Mouse (Mus musculus) stomach, embryonic 16.5 days (tissue): ENCODE measurements around the gene Naxd. TPM values are rescaled to one million over a fixed set of nuclear protein-coding genes. Genes with fewer than 3 reads are reported as not detected.
A peak's percentile ranks its signal among the peaks of the same experiment; 100 is the strongest.
"Not testable (repeated sequence)": the region's sequence is repeated elsewhere in the genome, so short reads cannot be mapped to it uniquely, and the experiment has no call there.

Source experiments
- ATAC-seq: fragments of 200-750 bp; cut with Nextera tagmentation; 2 replicates; pipeline ENCODE4 v1.8.0; 2017; ENCODE audit warnings: moderate number of reproducible peaks, moderate TSS enrichment; ENCODE audit not compliant: insufficient read depth, low FRiP score
- H3K27ac ChIP-seq: fragments of 300-500 bp; sonication (generic); 2 replicates; pipeline ENCODE4 v1.5.1; 2014; ENCODE audit warnings: low read length
- H3K27me3 ChIP-seq: fragments of 300-500 bp; sonication (generic); 2 replicates; pipeline ENCODE4 v1.6.1; 2014; ENCODE audit warnings: low read length, control low read depth, mixed read lengths; ENCODE audit not compliant: control insufficient read depth, insufficient read depth
- H3K36me3 ChIP-seq: fragments of 300-500 bp; sonication (generic); 2 replicates; pipeline ENCODE4 v1.6.1; 2014; ENCODE audit warnings: low read length; ENCODE audit not compliant: control insufficient read depth, insufficient read depth
- H3K4me1 ChIP-seq: fragments of 300-500 bp; sonication (generic); 2 replicates; pipeline ENCODE4 v1.6.1; 2014; ENCODE audit warnings: low read length, control low read depth, mixed read lengths; ENCODE audit not compliant: control insufficient read depth, insufficient read depth
- H3K4me2 ChIP-seq: fragments of 300-500 bp; sonication (generic); 2 replicates; pipeline ENCODE4 v1.6.1; 2014; ENCODE audit warnings: low read depth, low read length, mixed read lengths
- H3K4me3 ChIP-seq: fragments of 300-500 bp; sonication (generic); replicated peaks from 2 replicates; pipeline ENCODE4 v1.5.1; 2014; ENCODE audit warnings: mild to moderate bottlenecking, low read length
- H3K9ac ChIP-seq: fragments of 300-500 bp; sonication (generic); 2 replicates; pipeline ENCODE4 v1.6.1; 2014; ENCODE audit warnings: low read length
- H3K9me3 ChIP-seq: fragments of 300-500 bp; sonication (generic); replicated peaks from 2 replicates; pipeline ENCODE4 v1.6.1; 2016; ENCODE audit warnings: low read length, control low read depth; ENCODE audit not compliant: control insufficient read depth
- WGBS: fragments of 180-500 bp; shearing (Covaris S2); extraction: QIAGEN DNeasy Blood & Tissue Kit; methylation state at CpG from one replicate; pipeline ENCODE4 v1.1.7; 2014; 5-methylcytosine and 5-hydroxymethylcytosine counted together
- polyA plus RNA-seq: library from polyadenylated mRNA; unstranded; fragments of >200 nt; fragmentation: Nextera tagmentation; extraction: Ambion mirVana; gene quantifications from 2 replicates; pipeline ENCODE4 v1.2.1, GENCODE M21; 2015

Naxd gene
- polyA plus RNA-seq, 1 experiment from 2014 or later: 110 TPM

DNA sequence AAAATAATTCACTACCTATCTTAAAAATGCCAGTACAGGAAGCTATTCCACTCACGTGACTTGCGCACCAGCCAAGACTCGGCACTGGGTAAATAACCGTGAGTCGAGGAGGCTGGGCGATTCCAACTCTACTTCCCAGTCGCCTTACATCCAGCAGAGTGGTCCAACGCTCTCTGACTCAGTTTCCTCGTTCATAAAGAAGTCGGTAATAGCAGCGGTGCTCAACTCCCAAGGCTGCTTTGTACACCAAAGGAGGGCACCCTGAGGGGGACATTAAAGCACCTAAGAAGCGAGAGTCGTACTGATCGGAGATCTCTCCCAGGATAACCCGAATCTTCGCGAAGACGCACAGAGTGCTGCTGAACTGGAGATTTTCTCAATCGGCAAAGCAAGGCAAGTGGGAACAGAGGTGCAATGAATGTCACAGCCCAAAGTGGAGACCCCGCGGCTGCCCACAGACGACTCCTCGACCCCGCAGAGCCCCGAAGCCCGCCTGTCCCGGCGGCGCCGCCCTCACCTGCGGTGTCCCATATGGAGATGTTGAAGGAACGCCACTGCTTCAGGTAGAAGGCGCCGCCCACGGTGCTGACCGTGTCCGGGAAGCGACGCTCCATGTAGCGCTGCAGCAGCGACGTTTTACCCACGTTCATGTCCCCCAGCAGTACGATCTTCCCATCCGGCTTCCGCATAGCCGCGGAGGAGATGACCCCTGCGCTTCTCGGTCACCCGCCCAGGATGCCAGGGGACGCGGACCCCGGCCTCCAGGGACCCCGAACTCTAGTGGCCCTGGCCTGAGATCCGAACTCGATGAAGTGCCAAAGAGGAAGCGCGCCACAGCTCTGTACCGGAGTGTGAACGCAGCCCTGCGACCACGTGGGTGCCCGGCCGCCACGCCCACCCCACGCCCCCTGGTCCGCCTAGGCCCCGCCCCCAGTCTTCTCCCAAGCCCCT is 19.2 kb upstream of the Naxd start, which contains the start of gene Rab20:
Gene Rab20, minus strand, starts transcription at position 900 of the 951 bp plus-strand sequence.
- H3K4me3 ChIP-seq: peak within 1 kb of the TSS; percentile 68
- H3K36me3 ChIP-seq: no peaks in the 10 kb centered on the region
- H3K9me3 ChIP-seq: no peaks in the 10 kb centered on the region
- peak within 1 kb of the TSS; percentile 74 for H3K9ac ChIP-seq
- H3K4me2 ChIP-seq: peak within 1 kb of the TSS; percentile 100
- ATAC-seq: peak; percentile 71
- peaks cover 11% of the 10 kb centered on the region for H3K27me3 ChIP-seq
- WGBS: under 1% methylated on average over 69 of the region's 69 CpGs
- H3K27ac ChIP-seq: peak within 1 kb of the TSS; percentile 10; the same call in 1 of the 2 replicates
- peaks cover 29% of the 10 kb centered on the region for H3K4me1 ChIP-seq

DNA sequence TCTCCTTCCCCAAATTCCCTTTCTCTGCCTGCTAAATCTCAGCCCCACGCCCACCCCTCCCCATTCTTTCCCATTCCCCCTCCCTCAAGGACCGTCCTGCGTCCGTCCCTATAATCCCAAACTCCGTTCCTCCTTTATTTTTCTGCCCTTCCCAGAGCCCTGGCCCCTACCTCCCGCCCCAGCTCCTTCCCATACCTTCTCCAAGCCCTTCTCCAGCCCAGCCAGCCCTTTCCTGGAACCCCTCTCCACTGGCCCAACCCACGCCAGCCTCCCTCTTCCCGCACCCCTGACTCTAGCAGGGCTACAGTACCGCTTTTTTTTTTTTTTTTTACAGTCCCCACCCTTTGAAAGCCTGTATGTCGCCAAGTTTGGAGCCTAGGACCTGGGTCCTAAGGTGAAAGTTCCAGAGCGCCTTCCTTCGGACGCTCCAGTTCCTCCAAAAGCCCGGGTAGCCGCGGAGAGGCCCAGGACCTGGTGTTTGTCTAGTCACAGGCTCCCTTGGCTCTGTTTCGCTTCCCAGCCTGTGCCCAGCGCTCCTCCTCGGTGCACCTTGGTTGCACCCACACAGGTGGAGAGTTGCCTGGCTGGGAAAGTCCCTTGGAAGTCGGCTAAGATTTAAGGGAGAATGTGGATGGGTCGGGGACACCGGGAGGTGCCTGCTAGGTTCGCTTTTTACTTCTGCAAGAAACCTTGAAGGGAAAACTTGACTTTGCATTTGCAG is 18.3 kb upstream of the Naxd start:
- Histone ChIP-seq H3K4me1 (peaks cover 22% of the 10 kb centered on the region), H3K27me3 (peaks cover 11% of the 10 kb centered on the region), H3K9ac (peak overlapping the region; percentile 74), H3K9me3 (no peaks in the 10 kb centered on the region), H3K27ac (no peak overlapping the region), H3K4me2 (peak overlapping the region; percentile 100), H3K4me3 (peak overlapping the region; percentile 68), H3K36me3 (no peaks in the 10 kb centered on the region)
- WGBS: 10% methylated on average over 23 of the region's 23 CpGs
- ATAC-seq: peak; percentile 15; the same call in 1 of the 2 replicates

DNA sequence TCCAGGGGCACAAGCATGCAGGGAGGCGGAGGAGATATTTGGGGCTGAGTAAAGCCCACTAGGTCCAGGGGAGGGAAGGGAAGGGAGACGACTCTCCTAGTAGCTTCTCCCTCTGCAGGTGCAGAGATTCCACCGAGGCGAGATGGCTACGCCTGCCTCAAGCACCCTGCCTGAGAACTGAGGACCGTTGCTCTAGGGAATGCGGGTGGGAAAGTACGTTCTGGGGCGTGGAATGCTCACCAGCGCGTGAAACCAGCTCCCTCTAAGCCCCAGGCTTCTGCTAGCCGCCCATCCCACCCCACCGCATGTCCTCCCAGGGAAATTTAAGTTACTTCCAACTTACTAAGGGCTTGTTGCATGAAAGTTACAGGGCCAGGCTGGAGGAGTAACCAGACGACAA is 17.7 kb upstream of the Naxd start:
- peaks cover 11% of the 10 kb centered on the region for H3K27me3 ChIP-seq
- no peak overlapping the region for H3K4me2 ChIP-seq
- WGBS: 27% methylated on average over 14 of the region's 14 CpGs
- no peak overlapping the region for H3K4me3 ChIP-seq
- peak overlapping the region; percentile 31; the same call in 1 of the 2 replicates for H3K9ac ChIP-seq
- no peaks in the 10 kb centered on the region for H3K36me3 ChIP-seq
- H3K9me3 ChIP-seq: no peaks in the 10 kb centered on the region
- peaks cover 22% of the 10 kb centered on the region for H3K4me1 ChIP-seq
- no peak overlapping the region for H3K27ac ChIP-seq
- no peak for ATAC-seq

DNA sequence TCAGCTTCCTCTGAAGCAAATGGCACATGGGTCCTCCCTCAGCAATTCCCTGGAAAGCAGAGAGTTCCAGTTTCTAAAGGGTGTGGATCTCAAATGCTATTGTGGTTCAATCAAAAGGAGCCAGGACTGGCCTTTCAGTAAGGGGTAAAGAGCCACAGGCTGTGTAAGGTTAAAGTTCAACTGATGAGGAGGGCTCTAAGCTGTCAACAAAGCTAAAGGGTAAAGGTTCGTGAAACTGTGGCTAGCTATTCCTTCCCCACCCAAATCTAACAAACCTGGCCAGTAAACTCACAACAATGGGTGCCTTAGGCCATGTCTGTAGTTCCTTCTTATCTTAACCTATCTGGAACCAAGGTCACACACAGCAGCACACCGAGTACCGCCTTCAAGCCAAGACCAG is 15.4 kb upstream of the Naxd start:
- H3K27ac ChIP-seq: no peak overlapping the region
- H3K9me3 ChIP-seq: no peaks in the 10 kb centered on the region
- peaks cover 10% of the 10 kb centered on the region for H3K4me1 ChIP-seq
- WGBS: 52% methylated on average over 3 of the region's 3 CpGs
- no peak for ATAC-seq
- no peaks in the 10 kb centered on the region for H3K36me3 ChIP-seq
- H3K27me3 ChIP-seq: peaks cover 11% of the 10 kb centered on the region
- no peak overlapping the region for H3K4me2 ChIP-seq
- H3K4me3 ChIP-seq: no peak overlapping the region
- no peak overlapping the region for H3K9ac ChIP-seq

DNA sequence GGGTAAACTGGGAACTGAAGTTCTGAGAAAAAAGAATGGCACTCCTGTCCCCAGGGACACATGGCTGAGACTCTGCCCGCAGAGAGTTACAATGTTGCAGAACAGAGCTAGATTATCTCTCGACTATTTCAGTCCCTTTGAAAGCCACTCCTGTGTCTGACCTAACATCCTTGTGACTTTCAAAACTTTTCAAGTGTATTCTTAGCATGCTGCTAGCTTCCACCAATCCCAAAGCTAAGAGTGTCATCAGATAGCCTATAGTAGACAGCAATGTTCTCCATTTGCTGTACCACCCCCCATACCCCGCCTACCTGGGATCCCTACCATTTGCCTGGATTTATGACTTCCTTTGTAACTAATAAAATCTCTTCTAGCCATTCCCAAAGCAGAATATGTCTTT is 14.8 kb upstream of the Naxd start:
- no peak for ATAC-seq
- Histone ChIP-seq H3K27ac (no peak overlapping the region), H3K4me1 (peaks cover 6% of the 10 kb centered on the region; the same call in 1 of the 2 replicates), H3K9ac (no peak overlapping the region), H3K9me3 (no peaks in the 10 kb centered on the region), H3K4me3 (no peak overlapping the region), H3K36me3 (no peaks in the 10 kb centered on the region), H3K27me3 (peaks cover 11% of the 10 kb centered on the region), H3K4me2 (no peak overlapping the region)
- 56% methylated on average over 3 of the region's 3 CpGs for WGBS

DNA sequence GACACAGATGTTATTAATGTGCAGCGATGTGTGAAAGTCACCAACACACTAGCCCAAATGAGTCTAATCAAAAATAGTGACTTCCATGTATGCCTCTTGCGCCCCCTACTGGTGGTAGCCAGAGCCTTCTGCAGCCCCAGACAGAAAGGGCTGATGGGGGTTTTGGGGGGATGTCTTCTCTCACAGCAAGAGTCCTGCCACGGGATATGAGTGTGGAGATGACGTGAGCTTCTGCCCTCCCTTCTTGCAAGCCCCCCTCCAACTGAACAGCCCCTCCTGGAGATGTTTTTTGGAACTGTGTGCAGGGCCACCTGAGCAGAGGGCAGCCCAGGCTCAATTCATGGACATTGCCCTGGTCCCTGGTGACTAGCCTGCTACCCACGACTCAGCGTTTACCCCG is 11.2 kb upstream of the Naxd start:
- no peak; the same call in 1 of the 2 replicates for ATAC-seq
- no peaks in the 10 kb centered on the region for H3K4me1 ChIP-seq

DNA sequence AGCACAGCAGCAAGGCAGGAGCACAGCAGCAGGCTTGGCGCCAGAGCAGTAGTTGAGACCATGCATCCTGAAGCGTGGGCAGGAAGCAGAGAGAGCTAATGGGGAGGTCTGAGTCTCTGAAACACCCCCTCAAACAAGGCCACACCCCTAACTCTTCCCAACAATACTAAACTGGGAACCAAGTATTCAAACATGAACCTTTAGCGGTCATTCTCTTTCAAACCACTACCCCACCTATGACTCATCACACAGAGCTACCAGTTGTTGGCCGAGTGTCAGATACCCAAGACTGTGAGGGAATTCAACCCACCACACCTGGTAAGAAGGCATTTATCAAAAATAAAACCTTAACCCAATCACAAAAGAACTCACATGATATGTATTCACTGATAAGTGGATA is 10.1 kb upstream of the Naxd start:
- no peak overlapping the region for H3K4me3 ChIP-seq
- no peak overlapping the region for H3K9ac ChIP-seq
- 55% methylated on average over 4 of the region's 4 CpGs for WGBS
- peaks cover 4% of the 10 kb centered on the region for H3K27me3 ChIP-seq
- no peaks in the 10 kb centered on the region for H3K36me3 ChIP-seq
- no peaks in the 10 kb centered on the region for H3K9me3 ChIP-seq
- no peaks in the 10 kb centered on the region for H3K4me1 ChIP-seq
- H3K27ac ChIP-seq: no peak overlapping the region
- ATAC-seq: no peak
- H3K4me2 ChIP-seq: no peak overlapping the region

More for the DNA sequence above, 11.2 kb upstream of the Naxd start:
- H3K9ac ChIP-seq: no peak overlapping the region
- H3K27me3 ChIP-seq: peaks cover 4% of the 10 kb centered on the region
- no peaks in the 10 kb centered on the region for H3K9me3 ChIP-seq
- no peaks in the 10 kb centered on the region for H3K36me3 ChIP-seq
- H3K4me2 ChIP-seq: no peak overlapping the region
- 20% methylated on average over 7 of the region's 7 CpGs for WGBS
- H3K27ac ChIP-seq: no peak overlapping the region
- H3K4me3 ChIP-seq: no peak overlapping the region

DNA sequence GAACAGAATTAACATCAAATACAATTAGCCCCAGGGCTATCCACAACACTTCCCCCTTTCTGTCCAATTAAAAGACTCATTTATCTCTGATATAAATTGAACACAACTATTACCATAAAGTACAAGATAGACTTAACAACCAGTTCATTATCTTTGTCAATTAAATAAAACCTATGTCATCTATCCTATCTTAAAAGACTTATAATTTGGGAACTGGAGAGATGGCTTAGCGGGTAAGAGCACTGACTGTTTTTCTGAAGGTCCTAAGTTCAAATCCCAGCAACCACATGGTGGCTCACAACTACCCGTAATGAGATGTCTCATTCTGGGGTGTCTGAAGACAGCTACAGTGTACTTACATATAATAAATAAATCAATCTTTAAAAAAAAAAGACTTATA is 5.0 kb upstream of the Naxd start:
- not testable (repeated sequence) for H3K9ac ChIP-seq, H3K9me3 ChIP-seq, H3K4me1 ChIP-seq, H3K27ac ChIP-seq, H3K27me3 ChIP-seq, H3K4me2 ChIP-seq, H3K4me3 ChIP-seq, H3K36me3 ChIP-seq, ATAC-seq
- WGBS: 79% methylated on average over 2 of the region's 2 CpGs

DNA sequence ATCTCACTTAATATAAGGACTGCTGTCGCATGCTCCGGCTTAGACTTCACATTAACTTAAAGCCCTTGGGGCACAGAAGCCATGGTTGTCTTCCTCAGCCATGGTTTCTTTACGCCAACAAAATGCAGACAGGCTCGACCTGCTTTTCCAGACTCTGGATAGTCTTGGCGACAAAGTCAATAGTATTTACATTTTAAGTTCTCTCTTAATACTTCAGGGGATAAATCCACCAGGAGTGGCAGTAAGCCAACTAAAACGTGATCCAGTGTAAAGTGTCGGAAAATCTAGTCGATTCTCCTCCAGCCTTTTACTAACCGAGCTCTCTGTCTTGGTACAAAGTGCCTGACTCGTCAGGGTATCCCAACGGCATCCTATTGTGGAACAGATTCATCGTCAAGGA is 975 bp downstream of the Naxd start:
- peak overlapping the region; percentile 94 for H3K9ac ChIP-seq
- no peaks in the 10 kb centered on the region for H3K36me3 ChIP-seq
- no peak overlapping the region for H3K27ac ChIP-seq
- peak overlapping the region; percentile 89 for H3K4me3 ChIP-seq
- H3K4me2 ChIP-seq: peak overlapping the region; percentile 71
- peaks cover 15% of the 10 kb centered on the region for H3K4me1 ChIP-seq
- no peaks in the 10 kb centered on the region for H3K27me3 ChIP-seq
- H3K9me3 ChIP-seq: no peaks in the 10 kb centered on the region
- WGBS: 62% methylated on average over 12 of the region's 12 CpGs
- ATAC-seq: no peak
